Mouse (Mus musculus) forebrain, embryonic 10.5 days (tissue): ENCODE measurements around the gene Tnfrsf25. TPM values are rescaled to one million over a fixed set of nuclear protein-coding genes. Genes with fewer than 3 reads are reported as not detected.

Source experiments
- DNase-seq: peaks from one replicate; pipeline ENCODE4 v3.0.0-alpha.2; 2017; ENCODE audit warnings: low spot score; ENCODE audit errors: extremely low spot score
- H3K27ac ChIP-seq: fragments of 300-500 bp; sonication (generic); 2 replicates; pipeline ENCODE4 v1.5.1; 2016; ENCODE audit warnings: mild to moderate bottlenecking
- H3K27me3 ChIP-seq: fragments of 300-500 bp; sonication (generic); 2 replicates; pipeline ENCODE4 v1.6.1; 2016; ENCODE audit warnings: mild to moderate bottlenecking; ENCODE audit not compliant: poor library complexity, severe bottlenecking
- H3K36me3 ChIP-seq: fragments of 300-500 bp; sonication (generic); replicated peaks from 2 replicates; pipeline ENCODE4 v1.6.1; 2016; ENCODE audit warnings: mild to moderate bottlenecking, moderate library complexity
- H3K4me1 ChIP-seq: fragments of 300-500 bp; sonication (generic); 2 replicates; pipeline ENCODE4 v1.6.1; 2016
- H3K4me3 ChIP-seq: fragments of 300-500 bp; sonication (generic); 2 replicates; pipeline ENCODE4 v1.5.1; 2016; ENCODE audit warnings: mild to moderate bottlenecking, moderate library complexity
- H3K9me3 ChIP-seq: fragments of 300-500 bp; sonication (generic); 2 replicates; pipeline ENCODE4 v1.6.1; 2016; ENCODE audit warnings: mild to moderate bottlenecking, moderate library complexity
- WGBS: fragments of 180-500 bp; shearing (Covaris S2); methylation state at CpG from one replicate; pipeline ENCODE4 v1.1.7; 2016; 5-methylcytosine and 5-hydroxymethylcytosine counted together
- polyA plus RNA-seq: library from polyadenylated mRNA; unstranded; fragments of >200 nt; fragmentation: Nextera tagmentation; extraction: Ambion mirVana; gene quantifications from 2 replicates; pipeline ENCODE4 v1.2.1, GENCODE M21; 2016

The Tnfrsf25 gene
- polyA plus RNA-seq, 1 experiment from 2014 or later: 0.72 TPM

DNA sequence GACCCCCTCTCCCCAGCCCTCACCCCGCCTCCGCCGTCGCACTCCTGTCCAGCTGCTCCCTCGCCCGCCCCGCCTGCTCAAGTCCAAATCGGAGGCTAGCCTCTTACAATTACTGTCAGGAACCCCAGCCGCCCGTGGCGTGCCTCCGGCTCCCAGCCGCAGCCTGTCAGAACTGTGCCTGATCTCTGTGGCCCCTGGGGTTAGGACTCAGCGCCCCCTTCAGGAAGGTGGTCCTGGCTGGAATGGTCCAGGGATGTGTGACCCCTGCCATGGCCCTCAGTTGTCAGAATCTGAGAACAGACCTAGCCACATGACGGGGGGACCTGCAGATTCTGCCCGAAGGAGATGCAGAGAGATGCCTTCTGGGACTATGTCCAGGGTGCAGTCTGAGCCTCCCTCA is 1.7 kb upstream of the Tnfrsf25 start:
- WGBS: 51% methylated on average over 16 of the region's 16 CpGs
- Histone ChIP-seq H3K27ac (no peak overlapping the region), H3K9me3 (no peaks in the 10 kb centered on the region), H3K4me1 (peaks cover 34% of the 10 kb centered on the region), H3K36me3 (peaks cover 46% of the 10 kb centered on the region), H3K27me3 (peaks cover 78% of the 10 kb centered on the region), H3K4me3 (no peak overlapping the region)
- DNase-seq: no peak

- Histone ChIP-seq H3K4me3 (no peak overlapping the region), H3K27ac (no peak overlapping the region), H3K9me3 (no peaks in the 10 kb centered on the region), H3K36me3 (peaks cover 22% of the 10 kb centered on the region), H3K4me1 (peaks cover 53% of the 10 kb centered on the region), H3K27me3 (peaks cover 100% of the 10 kb centered on the region)
- DNase-seq: no peak
- WGBS: 77% methylated on average over 9 of the region's 9 CpGs
Observed at GRCm38 (mm10) chr4:152117538-152117937, 1.8 kb downstream of the Tnfrsf25 start.

DNA sequence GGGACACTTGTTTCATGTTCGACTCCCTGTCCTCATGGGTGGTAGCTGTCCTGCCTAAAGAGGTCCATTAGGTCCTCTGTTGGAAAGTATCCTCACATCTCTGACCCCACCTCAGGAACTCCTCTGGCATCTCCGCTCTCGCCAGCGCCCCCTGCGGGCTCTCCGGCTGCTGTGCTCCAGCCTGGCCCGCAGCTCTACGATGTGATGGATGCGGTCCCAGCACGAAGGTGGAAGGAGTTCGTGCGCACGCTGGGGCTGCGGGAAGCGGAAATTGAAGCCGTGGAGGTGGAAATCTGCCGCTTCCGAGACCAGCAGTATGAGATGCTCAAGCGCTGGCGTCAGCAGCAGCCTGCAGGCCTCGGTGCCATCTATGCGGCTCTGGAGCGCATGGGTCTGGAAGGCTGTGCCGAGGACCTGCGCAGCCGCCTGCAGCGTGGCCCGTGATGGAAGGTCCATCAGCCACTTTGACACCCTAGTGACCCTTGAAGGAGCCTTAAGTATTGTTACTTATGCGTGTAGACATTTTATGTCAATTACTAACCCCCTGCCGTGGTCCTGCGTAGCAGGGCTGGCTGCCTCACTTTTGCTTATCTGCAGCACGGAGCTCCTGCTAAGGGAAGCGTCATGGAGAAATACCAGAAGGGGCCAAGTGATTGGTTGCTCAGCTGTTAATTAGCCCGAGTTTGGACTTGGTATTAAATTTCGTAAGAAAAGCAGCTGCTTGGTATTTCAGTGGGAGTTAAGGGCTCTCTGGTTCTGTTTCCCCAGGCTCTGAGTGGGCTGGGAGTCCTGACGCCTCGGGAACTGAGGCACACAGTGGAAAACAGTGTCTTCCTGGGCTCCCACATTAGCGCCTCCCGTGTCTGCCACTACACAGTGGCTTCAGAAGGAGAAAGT is 3.9 kb downstream of the Tnfrsf25 start:
- Histone ChIP-seq H3K9me3 (no peaks in the 10 kb centered on the region), H3K36me3 (peaks cover 5% of the 10 kb centered on the region; the same call in 1 of the 2 replicates), H3K4me3 (peak overlapping the region; percentile 26), H3K27ac (no peak overlapping the region), H3K4me1 (peaks cover 53% of the 10 kb centered on the region), H3K27me3 (peaks cover 100% of the 10 kb centered on the region)
- DNase-seq: peak; percentile 63
- WGBS: 3% methylated on average over 39 of the region's 39 CpGs

- Histone ChIP-seq H3K4me1 (peaks cover 57% of the 10 kb centered on the region), H3K36me3 (no peaks in the 10 kb centered on the region), H3K4me3 (peak overlapping the region; percentile 26), H3K9me3 (no peaks in the 10 kb centered on the region), H3K27ac (no peak overlapping the region), H3K27me3 (peaks cover 100% of the 10 kb centered on the region)
- WGBS: under 1% methylated on average over 31 of the region's 31 CpGs
- no peak for DNase-seq
Observed at GRCm38 (mm10) chr4:152120311-152121182, 4.8 kb downstream of the Tnfrsf25 start.

DNA sequence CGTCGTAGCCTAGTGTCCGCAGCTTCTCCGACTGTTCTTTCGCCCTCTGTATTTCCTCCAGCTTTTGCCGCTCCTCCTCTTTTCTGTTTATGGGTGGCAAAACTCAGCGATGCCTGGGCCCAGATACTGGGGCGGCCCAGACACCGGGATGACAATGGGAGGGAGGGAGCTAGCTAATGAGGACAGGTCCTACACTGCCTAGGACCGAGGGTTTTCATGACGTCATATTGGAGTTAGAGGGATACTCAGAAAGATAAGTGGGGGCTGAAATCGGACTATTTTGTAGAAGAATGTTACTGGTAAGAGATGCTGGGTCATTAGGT is 5.4 kb downstream of the Tnfrsf25 start:
- Histone ChIP-seq H3K27me3 (peaks cover 100% of the 10 kb centered on the region), H3K4me1 (peaks cover 57% of the 10 kb centered on the region), H3K9me3 (no peaks in the 10 kb centered on the region), H3K4me3 (0 out of 2 replicates have a peak overlapping the region, but pooled peaks have one; percentile 26), H3K36me3 (no peaks in the 10 kb centered on the region), H3K27ac (no peak overlapping the region)
- WGBS: under 1% methylated on average over 12 of the region's 12 CpGs
- DNase-seq: no peak

GRCm38 (mm10) chr4:152124361-152124961 is 8.7 kb downstream of the Tnfrsf25 start:
- Histone ChIP-seq H3K27me3 (peaks cover 100% of the 10 kb centered on the region), H3K27ac (no peak overlapping the region), H3K9me3 (no peaks in the 10 kb centered on the region), H3K4me3 (no peak overlapping the region), H3K4me1 (peaks cover 63% of the 10 kb centered on the region), H3K36me3 (no peaks in the 10 kb centered on the region)
- 12% methylated on average over 13 of the region's 13 CpGs for WGBS
- no peak for DNase-seq

DNA sequence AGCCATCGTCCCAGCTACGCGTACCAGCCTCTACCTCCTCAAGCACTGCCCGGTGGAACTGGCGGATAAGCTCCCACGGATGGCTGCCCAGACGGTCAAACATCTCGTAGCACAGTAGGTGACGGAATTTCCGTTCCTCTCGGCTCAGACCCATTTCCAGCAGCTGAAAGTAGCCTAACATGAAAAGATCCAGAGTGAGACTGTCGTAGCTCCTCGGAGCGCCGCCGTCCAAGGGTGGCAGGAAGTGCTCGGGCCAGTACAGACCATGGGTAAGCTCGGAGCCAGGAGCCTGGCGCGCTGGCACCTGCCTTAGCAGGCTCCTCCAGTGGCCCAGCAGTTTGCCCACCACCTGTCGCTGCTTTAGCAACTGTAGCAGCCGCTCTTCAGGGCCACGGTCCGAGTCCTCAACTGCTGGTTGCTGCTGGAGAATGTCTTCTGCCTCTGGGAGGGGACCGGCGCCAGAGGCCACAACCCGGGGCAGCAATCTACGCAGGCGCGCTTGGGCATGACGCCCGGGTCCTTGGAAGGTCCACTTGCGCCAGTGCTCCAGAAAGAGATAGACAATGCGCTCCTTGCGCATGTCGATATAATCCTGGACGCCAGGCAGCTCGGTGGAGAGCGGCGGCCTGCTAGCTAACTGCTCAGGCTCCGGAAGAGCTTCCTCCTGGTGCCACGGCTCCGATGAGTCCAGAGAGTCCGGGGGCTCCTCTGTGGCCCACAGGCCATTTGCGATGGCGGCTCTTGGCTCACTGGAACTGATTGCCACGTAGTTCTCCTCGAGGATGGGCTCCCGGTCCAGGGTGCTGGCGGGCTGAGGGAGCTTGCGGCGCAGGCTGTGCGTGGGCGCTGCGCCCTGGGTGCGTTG is 9.7 kb downstream of the Tnfrsf25 start:
- peaks cover 100% of the 10 kb centered on the region for H3K27me3 ChIP-seq
- peak overlapping the region; percentile 37 for H3K4me3 ChIP-seq
- no peak overlapping the region; the same call in 1 of the 2 replicates for H3K27ac ChIP-seq
- peaks cover 63% of the 10 kb centered on the region for H3K4me1 ChIP-seq
- DNase-seq: no peak
- H3K36me3 ChIP-seq: no peaks in the 10 kb centered on the region
- no peaks in the 10 kb centered on the region for H3K9me3 ChIP-seq
- WGBS: 4% methylated on average over 56 of the region's 56 CpGs

DNA sequence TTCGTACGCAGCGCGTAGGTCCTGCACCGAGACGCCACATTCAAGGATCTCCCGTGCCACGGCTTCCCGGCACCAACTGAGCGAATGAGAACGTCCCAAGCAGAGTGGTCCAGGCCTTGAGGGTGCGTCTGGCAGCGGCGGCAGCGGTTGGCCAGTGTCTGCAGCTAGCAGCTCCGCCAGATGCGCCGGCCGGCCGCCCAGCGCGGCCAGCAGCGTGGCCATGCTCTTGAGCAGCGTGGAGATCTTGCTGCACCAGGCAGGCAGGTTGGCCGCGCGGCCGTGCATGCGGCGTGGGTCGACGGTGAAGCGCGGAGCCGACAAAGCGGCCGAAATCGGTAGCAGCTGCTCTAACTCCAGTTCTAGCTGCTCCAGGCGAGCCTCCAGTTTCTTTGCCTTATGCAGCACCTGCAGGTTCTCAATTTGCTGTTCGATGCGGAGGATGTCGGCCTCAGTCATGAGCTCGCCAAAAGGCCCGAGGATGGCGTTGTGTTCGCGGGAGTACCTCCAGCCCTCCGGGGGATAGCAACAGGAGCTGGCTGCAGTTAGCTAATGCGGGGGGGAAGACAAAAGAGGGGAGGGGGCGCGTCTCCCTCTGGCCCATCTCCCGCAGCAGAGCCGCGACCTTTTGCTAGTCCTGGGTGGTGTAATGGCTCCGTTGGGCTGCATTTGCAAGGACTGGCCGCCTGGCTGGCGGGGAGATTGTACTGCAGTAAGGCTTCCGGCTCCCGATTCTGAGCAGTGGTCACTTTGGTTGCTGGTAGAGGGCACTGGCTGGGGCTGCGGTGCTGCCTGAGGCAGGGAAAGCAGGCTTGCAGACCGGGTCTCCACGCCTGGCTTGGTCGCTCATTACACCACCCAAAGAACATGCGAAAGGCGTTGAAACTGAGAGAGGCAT is 10.5 kb downstream of the Tnfrsf25 start:
- Histone ChIP-seq H3K9me3 (no peaks in the 10 kb centered on the region), H3K4me3 (peak overlapping the region; percentile 37), H3K36me3 (no peaks in the 10 kb centered on the region), H3K27me3 (peaks cover 100% of the 10 kb centered on the region), H3K27ac (no peak overlapping the region; the same call in 1 of the 2 replicates), H3K4me1 (peaks cover 63% of the 10 kb centered on the region)
- WGBS: 4% methylated on average over 65 of the region's 65 CpGs
- DNase-seq: peak; percentile 63

GRCm38 (mm10) chr4:152127884-152128283 is 12.2 kb downstream of the Tnfrsf25 start:
- DNase-seq: no peak
- Histone ChIP-seq H3K27me3 (peaks cover 100% of the 10 kb centered on the region), H3K36me3 (no peaks in the 10 kb centered on the region), H3K4me3 (no peak overlapping the region), H3K27ac (no peak overlapping the region), H3K4me1 (peaks cover 76% of the 10 kb centered on the region), H3K9me3 (no peaks in the 10 kb centered on the region)
- WGBS: 79% methylated on average over 11 of the region's 11 CpGs

DNA sequence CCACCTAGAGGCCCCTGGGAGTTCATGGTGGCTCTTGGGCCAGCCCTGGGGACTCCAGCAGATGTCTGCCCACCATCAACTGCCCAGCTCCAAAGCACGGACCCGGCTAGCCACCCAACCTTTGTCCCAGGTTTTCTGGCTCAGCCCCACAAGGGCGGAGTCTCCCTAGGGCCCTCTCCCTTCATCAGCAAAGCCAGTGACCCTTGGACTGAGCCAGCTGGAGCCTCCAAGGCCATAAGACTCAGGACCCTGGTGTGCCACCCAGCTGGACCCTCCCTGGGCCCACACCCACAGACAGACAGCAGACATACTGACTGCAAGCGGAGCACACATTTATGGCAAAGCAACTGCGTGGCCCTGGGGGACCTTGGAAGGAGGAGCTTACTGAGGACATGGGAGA is 13.1 kb downstream of the Tnfrsf25 start:
- Histone ChIP-seq H3K9me3 (no peaks in the 10 kb centered on the region), H3K27ac (no peak overlapping the region), H3K36me3 (no peaks in the 10 kb centered on the region), H3K4me3 (no peak overlapping the region), H3K4me1 (peaks cover 81% of the 10 kb centered on the region), H3K27me3 (peaks cover 100% of the 10 kb centered on the region)
- WGBS: 43% methylated on average over 5 of the region's 5 CpGs
- no peak for DNase-seq

GRCm38 (mm10) chr4:152129395-152129930 is 13.7 kb downstream of the Tnfrsf25 start:
- Histone ChIP-seq H3K4me1 (peaks cover 78% of the 10 kb centered on the region), H3K4me3 (peak overlapping the region; percentile 50)
- 20% methylated on average over 13 of the region's 13 CpGs for WGBS

More at GRCm38 (mm10) chr4:152129395-152129930, 13.7 kb downstream of the Tnfrsf25 start:
- peaks cover 100% of the 10 kb centered on the region for H3K27me3 ChIP-seq
- DNase-seq: no peak
- no peaks in the 10 kb centered on the region for H3K9me3 ChIP-seq
- no peaks in the 10 kb centered on the region for H3K36me3 ChIP-seq
- peak overlapping the region; percentile 16; the same call in 1 of the 2 replicates for H3K27ac ChIP-seq
